ENCODE assay signal across 24 mouse cellular contexts in the genomic region with DNA sequence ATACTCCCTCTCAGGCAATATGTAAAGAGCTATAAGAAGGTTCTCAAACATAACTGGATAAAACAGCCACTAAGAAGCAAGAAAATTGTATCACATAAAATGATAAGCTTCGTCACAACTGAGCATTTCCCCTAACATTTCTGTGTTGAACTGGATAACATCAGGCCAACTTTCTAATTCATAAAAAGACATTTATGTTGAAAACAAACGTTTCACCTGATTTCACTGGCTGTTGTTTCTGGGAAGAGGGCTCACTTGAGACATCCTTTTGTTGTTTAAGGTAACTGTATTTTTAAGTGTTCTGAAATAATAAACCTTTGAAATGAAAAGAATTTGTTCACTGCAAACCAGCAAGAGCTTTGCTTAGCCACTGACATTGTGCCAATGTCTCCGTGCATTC. TPM values are rescaled to one million over a fixed set of nuclear protein-coding genes. Genes with fewer than 3 reads are reported as not detected.
DNase-seq lines count a peak whose midpoint lies in the region; ATAC-seq and TF ChIP-seq lines count a peak whose summit lies in the region.
"Had no signal": no experiment of that assay in that cellular context is flagged by ENCODE, and none has a peak within 500 bp of the region (broad histone marks: within the 10 kb centered on the region; RNA-seq: fewer than 3 reads in every experiment).

No protein-coding gene starts in this region.

- H3K27me3 ChIP-seq in heart, embryonic 16.5 days (ENCODE audit: control insufficient read depth, insufficient read depth, low read length): no peaks in the 10 kb centered on the region
- H3K27me3 ChIP-seq in heart, embryonic 12.5 days (replicated peaks): no peaks in the 10 kb centered on the region
- H3K27me3 ChIP-seq in liver, embryonic 16.5 days (ENCODE audit: control insufficient read depth, insufficient read depth, low read depth, low read length): no peaks in the 10 kb centered on the region
- H3K27me3 ChIP-seq in hindbrain, embryonic 10.5 days (ENCODE audit: insufficient read depth, poor library complexity, severe bottlenecking): no peaks in the 10 kb centered on the region
- H3K27me3 ChIP-seq: embryonic facial prominence, embryonic 13.5 days; forebrain, embryonic 12.5 days; hindbrain, embryonic 13.5 days; limb, embryonic 12.5 days; midbrain, embryonic 12.5 days had no signal

- no peak overlapping the region for H3K27ac ChIP-seq in heart, embryonic 16.5 days (ENCODE audit: low read length)
- H3K27ac ChIP-seq in heart, embryonic 12.5 days (ENCODE audit: poor library complexity, severe bottlenecking): no peak overlapping the region
- no peak overlapping the region for H3K27ac ChIP-seq in bone marrow, adult 2 months (ENCODE audit: control insufficient read depth, insufficient read depth, low read depth, low read length, poor library complexity)
- no peak overlapping the region for H3K27ac ChIP-seq in liver, embryonic 16.5 days (ENCODE audit: low read length)
- no peak overlapping the region for H3K27ac ChIP-seq in hindbrain, embryonic 10.5 days
- H3K27ac ChIP-seq: embryonic facial prominence, embryonic 13.5 days; forebrain, embryonic 12.5 days; heart, embryonic 10.5 days; hindbrain, embryonic 13.5 days; layer of hippocampus, adult 2 months; limb, embryonic 12.5 days; midbrain, embryonic 12.5 days had no signal

- TF ChIP-seq POLR2A in bone marrow, adult 2 months (IDR thresholded peaks at IDR 0.05; ENCODE audit: borderline replicate concordance, control insufficient read depth, low read depth, low read length): no peak

- peak; percentile 48 for DNase-seq in 416B (ENCODE audit: low read depth)
- DNase-seq in ovary, postnatal 14 days (ENCODE audit: low spot score): no peak
- no peak for DNase-seq in gastrocnemius, postnatal 4 days (ENCODE audit: low spot score in 2 of 2)
- DNase-seq in hindbrain, embryonic 10.5 days (ENCODE audit: low spot score): no peak
- DNase-seq: adrenal gland, adult 8-10 months; cerebellum, adult 8-10 months; cerebellum, postnatal 36 days; embryo, embryonic 11 days; heart, postnatal 14 days; kidney, adult 2 months; kidney, postnatal 10 days; lung, embryonic 14.5 days; right cerebral cortex, postnatal 14 days had no signal

- ATAC-seq in heart, embryonic 16.5 days (replicated peaks; ENCODE audit: extremely low read depth, insufficient read depth, low FRiP score): no peak
- no peak for ATAC-seq in heart, embryonic 12.5 days (ENCODE audit: insufficient number of reproducible peaks, low FRiP score)
- no peak for ATAC-seq in liver, embryonic 16.5 days (ENCODE audit: low read depth)

- WGBS in heart, embryonic 16.5 days: 54% methylated on average over 3 of the region's 3 CpGs
- WGBS in heart, embryonic 12.5 days: 73% methylated on average over 3 of the region's 3 CpGs
- WGBS in bone marrow, adult 2 months: 2% methylated on average over 3 of the region's 3 CpGs
- WGBS in liver, embryonic 16.5 days (ENCODE audit: insufficient replicate concordance): 16% methylated on average over 3 of the region's 3 CpGs
- 84% methylated on average over 3 of the region's 3 CpGs for WGBS in hindbrain, embryonic 10.5 days

- H3K9me3 ChIP-seq in heart, embryonic 16.5 days (replicated peaks; ENCODE audit: control insufficient read depth, low read length): no peaks in the 10 kb centered on the region
- H3K9me3 ChIP-seq in heart, embryonic 12.5 days (replicated peaks): no peaks in the 10 kb centered on the region
- no peaks in the 10 kb centered on the region for H3K9me3 ChIP-seq in liver, embryonic 16.5 days (replicated peaks; ENCODE audit: control insufficient read depth, low read length)
- H3K9me3 ChIP-seq in hindbrain, embryonic 10.5 days: no peaks in the 10 kb centered on the region
- H3K9me3 ChIP-seq: embryonic facial prominence, embryonic 13.5 days; forebrain, embryonic 12.5 days; heart, embryonic 10.5 days; hindbrain, embryonic 13.5 days; limb, embryonic 12.5 days; midbrain, embryonic 12.5 days had no signal

- no peak overlapping the region for H3K9ac ChIP-seq in heart, embryonic 16.5 days (ENCODE audit: low read length)
- H3K9ac ChIP-seq in heart, embryonic 12.5 days: no peak overlapping the region
- H3K9ac ChIP-seq in liver, embryonic 16.5 days (ENCODE audit: low read depth, low read length): no peak overlapping the region
- H3K9ac ChIP-seq: embryonic facial prominence, embryonic 13.5 days; forebrain, embryonic 12.5 days; hindbrain, embryonic 13.5 days; limb, embryonic 12.5 days; lung, embryonic 14.5 days; midbrain, embryonic 12.5 days had no signal

- no peaks in the 10 kb centered on the region for H3K36me3 ChIP-seq in heart, embryonic 16.5 days (ENCODE audit: control insufficient read depth, insufficient read depth)
- no peaks in the 10 kb centered on the region for H3K36me3 ChIP-seq in heart, embryonic 12.5 days
- no peaks in the 10 kb centered on the region for H3K36me3 ChIP-seq in liver, embryonic 16.5 days (ENCODE audit: control insufficient read depth, insufficient read depth)
- H3K36me3 ChIP-seq in hindbrain, embryonic 10.5 days: no peaks in the 10 kb centered on the region
- H3K36me3 ChIP-seq: embryonic facial prominence, embryonic 13.5 days; forebrain, embryonic 12.5 days; heart, embryonic 10.5 days; hindbrain, embryonic 13.5 days; limb, embryonic 12.5 days; midbrain, embryonic 12.5 days had no signal

- H3K4me3 ChIP-seq in heart, embryonic 16.5 days (ENCODE audit: low read length): peak overlapping the region; percentile 24; the same call in 1 of the 2 replicates
- H3K4me3 ChIP-seq in heart, embryonic 12.5 days: no peak overlapping the region
- H3K4me3 ChIP-seq in bone marrow, adult 2 months (replicated peaks; ENCODE audit: control insufficient read depth, low read depth, low read length): peak overlapping the region; percentile 25
- H3K4me3 ChIP-seq in liver, embryonic 16.5 days (ENCODE audit: low read depth, low read length): peak overlapping the region; percentile 3; the same call in 1 of the 2 replicates
- no peak overlapping the region for H3K4me3 ChIP-seq in hindbrain, embryonic 10.5 days
- H3K4me3 ChIP-seq: embryonic facial prominence, embryonic 13.5 days; forebrain, embryonic 12.5 days; heart, embryonic 10.5 days; hindbrain, embryonic 13.5 days; layer of hippocampus, adult 2 months; limb, embryonic 12.5 days; midbrain, embryonic 12.5 days had no signal

- TF ChIP-seq CTCF in bone marrow, adult 2 months (IDR thresholded peaks at IDR 0.05; ENCODE audit: control insufficient read depth, insufficient read depth, low read length): no peak

- no peaks in the 10 kb centered on the region for H3K4me1 ChIP-seq in heart, embryonic 16.5 days (ENCODE audit: control insufficient read depth, insufficient read depth, low read length)
- H3K4me1 ChIP-seq in heart, embryonic 12.5 days (replicated peaks): no peaks in the 10 kb centered on the region
- H3K4me1 ChIP-seq in bone marrow, adult 2 months (ENCODE audit: control insufficient read depth, insufficient read depth, low read length): peaks cover 5% of the 10 kb centered on the region
- H3K4me1 ChIP-seq in liver, embryonic 16.5 days (ENCODE audit: control insufficient read depth, low read depth, low read length): no peaks in the 10 kb centered on the region; the same call in 1 of the 2 replicates
- no peaks in the 10 kb centered on the region for H3K4me1 ChIP-seq in hindbrain, embryonic 10.5 days (replicated peaks)
- H3K4me1 ChIP-seq: embryonic facial prominence, embryonic 13.5 days; forebrain, embryonic 12.5 days; heart, embryonic 10.5 days; hindbrain, embryonic 13.5 days; limb, embryonic 12.5 days; midbrain, embryonic 12.5 days had no signal

- H3K4me2 ChIP-seq in heart, embryonic 16.5 days (ENCODE audit: low read depth, low read length): peak overlapping the region; percentile 18; the same call in 1 of the 2 replicates
- no peak overlapping the region for H3K4me2 ChIP-seq in heart, embryonic 12.5 days
- H3K4me2 ChIP-seq in liver, embryonic 16.5 days (ENCODE audit: low read depth, low read length): peak overlapping the region; percentile 40
- H3K4me2 ChIP-seq: embryonic facial prominence, embryonic 13.5 days; forebrain, embryonic 12.5 days; hindbrain, embryonic 13.5 days; limb, embryonic 12.5 days; lung, embryonic 14.5 days; midbrain, embryonic 12.5 days had no signal

RNA-seq across cellular contexts. Expression of a gene that starts 0.7 kb away (rescaled TPM):
- 2.4 and 7.2 TPM in 2 replicates for polyA plus RNA-seq in heart, embryonic 16.5 days (2015; fragmentation: Nextera tagmentation; extraction: Ambion mirVana)
- polyA plus RNA-seq in heart, embryonic 12.5 days (2016; fragmentation: Nextera tagmentation; extraction: Ambion mirVana): 0.38 and 0.64 TPM in 2 replicates
- polyA plus RNA-seq in bone marrow, adult 2 months (2011; ENCODE audit: insufficient read depth, insufficient read length, low replicate concordance, missing spikeins): 7.3 and 14.5 TPM in 2 replicates
- 5.2 and 6.4 TPM in 2 replicates for polyA plus RNA-seq in liver, embryonic 16.5 days (2015; fragmentation: Nextera tagmentation; extraction: Ambion mirVana)
- 1 to 10 TPM; 1.0 to 1.1 TPM for total RNA-seq in gastrocnemius, postnatal 4 days (2021)
- 0.72 and 0.97 TPM in 2 replicates for polyA plus RNA-seq in hindbrain, embryonic 10.5 days (2016; fragmentation: Nextera tagmentation; extraction: Ambion mirVana)

Comparison
In these comparisons a context has a peak if more than half of its experiments do, and no peak if none do; other contexts are left out.
1. H3K4me3 ChIP-seq: peak in heart, embryonic 16.5 days (single experiment), bone marrow, adult 2 months (single experiment) and liver, embryonic 16.5 days (single experiment); none in heart, embryonic 12.5 days (single experiment) and hindbrain, embryonic 10.5 days (single experiment).